Mouse (Mus musculus): Measurements from ENCODE around the gene Erich3. TPM values are rescaled to one million over a fixed set of nuclear protein-coding genes. Genes with fewer than 3 reads are reported as not detected.

Gene Erich3
- polyA plus RNA-seq, 1 experiment from 2014 or later = not detected

- no peak overlapping the region for H3K9ac ChIP-seq (ENCODE audit: low read depth, low read length)
- no peaks in the 10 kb centered on the region; the same call in 1 of the 2 replicates for H3K4me1 ChIP-seq (ENCODE audit: control insufficient read depth, insufficient read depth, low read length)
- no peak for ATAC-seq
- no peak overlapping the region for H3K4me2 ChIP-seq (ENCODE audit: low read depth, low read length)
- no peak overlapping the region for H3K27ac ChIP-seq (ENCODE audit: low read length)
- no peaks in the 10 kb centered on the region for H3K36me3 ChIP-seq (ENCODE audit: control insufficient read depth, insufficient read depth, low read length)
- no peaks in the 10 kb centered on the region for H3K27me3 ChIP-seq (replicated peaks; ENCODE audit: control insufficient read depth, insufficient read depth, low read length)
- no peak overlapping the region for H3K4me3 ChIP-seq (ENCODE audit: low read length)
- 69% methylated on average over 5 of the region's 5 CpGs for WGBS
- no peaks in the 10 kb centered on the region for H3K9me3 ChIP-seq (ENCODE audit: control insufficient read depth, low read length)
These were observed 79.3 kb downstream of the Erich3 start for GRCm38 (mm10) chr3:154742927-154743326.

DNA sequence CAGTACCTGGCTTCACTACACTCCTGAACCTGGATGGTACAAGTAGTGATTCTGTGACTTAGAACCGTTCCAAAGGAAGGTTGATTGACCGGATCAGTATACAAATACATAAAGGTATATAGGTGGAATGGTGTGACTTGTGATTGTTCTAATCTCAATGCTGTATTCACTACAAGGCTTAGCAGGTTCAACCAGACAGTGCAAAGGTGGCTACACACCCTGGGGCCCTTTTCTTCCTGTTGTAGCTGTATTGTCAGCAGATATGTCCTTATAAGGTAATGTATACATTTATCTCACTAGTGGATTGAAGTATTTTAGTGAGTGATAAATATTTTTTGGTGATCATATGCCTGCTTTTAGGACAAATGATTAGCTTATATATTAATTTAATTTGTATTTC, 80.7 kb downstream of the Erich3 start:
- Histone ChIP-seq H3K36me3 (ENCODE audit: control insufficient read depth, insufficient read depth, low read length) (no peaks in the 10 kb centered on the region), H3K4me1 (ENCODE audit: control insufficient read depth, insufficient read depth, low read length) (no peaks in the 10 kb centered on the region; the same call in 1 of the 2 replicates), H3K4me3 (ENCODE audit: low read length) (no peak overlapping the region), H3K9ac (ENCODE audit: low read depth, low read length) (no peak overlapping the region), H3K9me3 (ENCODE audit: control insufficient read depth, low read length) (no peaks in the 10 kb centered on the region), H3K27ac (ENCODE audit: low read length) (no peak overlapping the region), H3K27me3 (replicated peaks; ENCODE audit: control insufficient read depth, insufficient read depth, low read length) (no peaks in the 10 kb centered on the region), H3K4me2 (ENCODE audit: low read depth, low read length) (no peak overlapping the region)
- WGBS = 81% methylated on average over 2 of the region's 2 CpGs
- peak; percentile 75 for ATAC-seq

DNA sequence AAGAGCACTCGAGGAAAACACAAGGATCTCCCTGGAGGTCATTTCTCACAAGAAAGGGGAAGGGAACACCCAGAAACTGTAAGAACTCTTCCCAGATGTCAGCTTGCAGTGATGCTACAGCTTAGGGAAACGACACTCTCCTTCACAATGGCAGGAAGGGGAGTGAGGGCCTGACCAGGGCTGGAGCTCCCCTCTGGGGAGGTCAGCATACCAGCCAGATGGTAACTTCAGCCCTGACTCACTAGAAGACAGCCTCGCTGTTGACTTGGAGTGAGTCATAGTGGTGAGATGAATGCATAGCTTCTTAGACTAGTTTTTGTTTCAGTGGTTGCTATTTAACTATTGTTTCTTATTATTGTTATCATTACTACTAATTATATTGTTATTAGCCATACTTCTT, 90.8 kb downstream of the Erich3 start:
- H3K36me3 ChIP-seq (ENCODE audit: control insufficient read depth, insufficient read depth, low read length) = no peaks in the 10 kb centered on the region
- no peak overlapping the region for H3K4me2 ChIP-seq (ENCODE audit: low read depth, low read length)
- 45% methylated on average over 3 of the region's 3 CpGs for WGBS
- no peak for ATAC-seq
- H3K4me3 ChIP-seq (ENCODE audit: low read length) = no peak overlapping the region
- H3K27me3 ChIP-seq (replicated peaks; ENCODE audit: control insufficient read depth, insufficient read depth, low read length) = no peaks in the 10 kb centered on the region
- no peak overlapping the region for H3K27ac ChIP-seq (ENCODE audit: low read length)
- no peaks in the 10 kb centered on the region for H3K9me3 ChIP-seq (ENCODE audit: control insufficient read depth, low read length)
- H3K4me1 ChIP-seq (ENCODE audit: control insufficient read depth, insufficient read depth, low read length) = no peaks in the 10 kb centered on the region
- H3K9ac ChIP-seq (ENCODE audit: low read depth, low read length) = no peak overlapping the region

DNA sequence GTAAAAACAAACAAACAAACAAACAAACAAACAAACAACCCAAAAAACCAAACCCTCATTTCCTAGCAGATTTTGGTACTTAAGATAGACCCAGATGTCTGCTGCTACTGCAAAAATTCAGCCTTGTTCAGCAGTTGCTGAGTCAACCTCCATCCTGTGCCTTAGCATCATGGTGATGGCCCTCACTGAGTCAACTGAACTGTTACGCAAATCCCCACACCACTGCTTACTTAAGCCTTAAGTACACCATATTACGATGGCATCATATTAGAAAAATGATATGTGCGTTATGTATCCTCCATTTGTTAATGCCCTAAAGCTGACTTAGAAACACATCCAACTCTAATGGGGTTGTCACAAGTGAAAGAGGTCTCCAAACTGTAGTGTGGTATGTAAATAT, 91.6 kb downstream of the Erich3 start:
- 85% methylated on average over 3 of the region's 3 CpGs for WGBS
- no peak overlapping the region for H3K27ac ChIP-seq (ENCODE audit: low read length)
- no peaks in the 10 kb centered on the region for H3K9me3 ChIP-seq (ENCODE audit: control insufficient read depth, low read length)
- H3K4me2 ChIP-seq (ENCODE audit: low read depth, low read length) = no peak overlapping the region
- no peak for ATAC-seq
- H3K27me3 ChIP-seq (replicated peaks; ENCODE audit: control insufficient read depth, insufficient read depth, low read length) = no peaks in the 10 kb centered on the region
- no peaks in the 10 kb centered on the region for H3K36me3 ChIP-seq (ENCODE audit: control insufficient read depth, insufficient read depth, low read length)
- no peaks in the 10 kb centered on the region for H3K4me1 ChIP-seq (ENCODE audit: control insufficient read depth, insufficient read depth, low read length)
- no peak overlapping the region for H3K4me3 ChIP-seq (ENCODE audit: low read length)
- H3K9ac ChIP-seq (ENCODE audit: low read depth, low read length) = no peak overlapping the region

GRCm38 (mm10) chr3:154758089-154758488, 94.4 kb downstream of the Erich3 start:
- 73% methylated on average over 3 of the region's 3 CpGs for WGBS
- no peak for ATAC-seq
- Histone ChIP-seq H3K4me1 (ENCODE audit: control insufficient read depth, insufficient read depth, low read length) (no peaks in the 10 kb centered on the region), H3K36me3 (ENCODE audit: control insufficient read depth, insufficient read depth, low read length) (no peaks in the 10 kb centered on the region), H3K27me3 (replicated peaks; ENCODE audit: control insufficient read depth, insufficient read depth, low read length) (no peaks in the 10 kb centered on the region), H3K9ac (ENCODE audit: low read depth, low read length) (no peak overlapping the region), H3K27ac (ENCODE audit: low read length) (no peak overlapping the region), H3K9me3 (ENCODE audit: control insufficient read depth, low read length) (no peaks in the 10 kb centered on the region), H3K4me3 (ENCODE audit: low read length) (no peak overlapping the region), H3K4me2 (ENCODE audit: low read depth, low read length) (no peak overlapping the region)

DNA sequence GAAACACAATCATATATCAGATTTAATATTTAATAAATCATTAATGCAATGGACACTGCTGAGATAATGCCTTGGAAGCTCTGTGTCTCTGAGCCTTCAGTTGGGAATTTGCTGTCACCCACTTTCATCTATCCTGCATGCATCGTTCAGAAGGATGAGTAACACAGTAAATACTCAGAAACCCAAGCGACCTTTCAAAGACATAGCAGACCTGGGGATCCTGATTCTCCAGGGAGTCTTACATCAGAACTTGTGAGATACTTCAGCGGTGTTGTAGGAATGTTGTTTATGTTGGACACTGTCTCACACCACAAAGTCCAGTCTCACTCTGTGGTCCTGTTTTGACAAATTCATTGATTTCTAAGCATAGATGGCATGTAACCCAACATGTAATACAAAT, 97.4 kb downstream of the Erich3 start:
- no peak overlapping the region for H3K27ac ChIP-seq (ENCODE audit: low read length)
- no peak overlapping the region for H3K4me2 ChIP-seq (ENCODE audit: low read depth, low read length)
- no peaks in the 10 kb centered on the region for H3K36me3 ChIP-seq (ENCODE audit: control insufficient read depth, insufficient read depth, low read length)
- H3K9ac ChIP-seq (ENCODE audit: low read depth, low read length) = no peak overlapping the region
- WGBS = 75% methylated on average over 3 of the region's 3 CpGs
- H3K9me3 ChIP-seq (ENCODE audit: control insufficient read depth, low read length) = no peaks in the 10 kb centered on the region
- no peak overlapping the region for H3K4me3 ChIP-seq (ENCODE audit: low read length)
- no peak for ATAC-seq
- H3K27me3 ChIP-seq (replicated peaks; ENCODE audit: control insufficient read depth, insufficient read depth, low read length) = no peaks in the 10 kb centered on the region
- H3K4me1 ChIP-seq (ENCODE audit: control insufficient read depth, insufficient read depth, low read length) = no peaks in the 10 kb centered on the region

GRCm38 (mm10) chr3:154763374-154763773, 99.7 kb downstream of the Erich3 start:
- 64% methylated on average over 9 of the region's 9 CpGs for WGBS
- no peaks in the 10 kb centered on the region for H3K9me3 ChIP-seq (ENCODE audit: control insufficient read depth, low read length)
- H3K36me3 ChIP-seq (ENCODE audit: control insufficient read depth, insufficient read depth, low read length) = no peaks in the 10 kb centered on the region
- no peak overlapping the region for H3K27ac ChIP-seq (ENCODE audit: low read length)
- H3K4me2 ChIP-seq (ENCODE audit: low read depth, low read length) = no peak overlapping the region
- H3K27me3 ChIP-seq (replicated peaks; ENCODE audit: control insufficient read depth, insufficient read depth, low read length) = no peaks in the 10 kb centered on the region
- no peak for ATAC-seq
- H3K4me3 ChIP-seq (ENCODE audit: low read length) = no peak overlapping the region
- no peak overlapping the region for H3K9ac ChIP-seq (ENCODE audit: low read depth, low read length)
- H3K4me1 ChIP-seq (ENCODE audit: control insufficient read depth, insufficient read depth, low read length) = no peaks in the 10 kb centered on the region

DNA sequence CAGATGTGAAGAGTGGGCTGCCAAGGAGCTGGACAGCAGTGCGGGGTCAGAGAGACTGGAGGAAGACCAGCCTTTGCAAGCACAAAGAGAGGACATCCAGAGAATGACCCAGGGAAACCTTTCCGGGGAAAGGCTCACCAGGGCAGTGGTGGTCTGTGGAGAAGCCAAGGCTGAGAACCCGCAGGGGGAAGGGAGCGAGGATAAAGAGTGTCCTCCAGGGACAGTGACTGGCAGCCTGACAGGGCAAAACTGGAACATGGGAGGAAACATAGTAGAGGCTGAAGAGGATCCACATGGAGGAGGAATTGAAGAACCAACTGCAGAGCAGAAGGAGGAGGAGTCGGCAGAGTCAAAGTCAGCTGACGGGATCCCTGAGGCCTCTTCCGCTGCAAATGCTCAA, 100.5 kb downstream of the Erich3 start:
- Histone ChIP-seq H3K4me1 (ENCODE audit: control insufficient read depth, insufficient read depth, low read length) (no peaks in the 10 kb centered on the region), H3K9me3 (ENCODE audit: control insufficient read depth, low read length) (no peaks in the 10 kb centered on the region), H3K4me3 (ENCODE audit: low read length) (no peak overlapping the region), H3K4me2 (ENCODE audit: low read depth, low read length) (no peak overlapping the region), H3K27me3 (replicated peaks; ENCODE audit: control insufficient read depth, insufficient read depth, low read length) (no peaks in the 10 kb centered on the region), H3K9ac (ENCODE audit: low read depth, low read length) (no peak overlapping the region), H3K36me3 (ENCODE audit: control insufficient read depth, insufficient read depth, low read length) (no peaks in the 10 kb centered on the region), H3K27ac (ENCODE audit: low read length) (no peak overlapping the region)
- ATAC-seq = no peak
- 81% methylated on average over 7 of the region's 7 CpGs for WGBS

DNA sequence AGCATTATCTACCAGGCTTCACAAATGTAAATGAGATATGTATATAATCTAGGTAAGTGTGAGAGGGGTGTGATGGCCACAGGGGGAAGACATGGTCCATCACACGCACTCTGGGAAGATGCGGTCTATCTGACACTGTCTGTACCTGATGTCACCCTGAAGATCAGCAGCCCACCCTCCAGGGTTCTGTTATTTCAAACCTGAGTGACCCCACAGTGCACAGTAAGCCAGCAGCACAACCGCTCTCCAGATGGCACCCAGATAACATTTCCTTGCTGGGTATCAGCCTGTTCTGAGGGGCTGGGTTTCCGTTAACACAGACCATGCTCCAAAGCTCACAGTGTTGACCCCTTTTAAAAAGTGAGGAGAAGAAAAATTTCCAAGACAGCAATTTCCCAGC, 102.7 kb downstream of the Erich3 start:
- Histone ChIP-seq H3K4me2 (ENCODE audit: low read depth, low read length) (no peak overlapping the region), H3K9ac (ENCODE audit: low read depth, low read length) (no peak overlapping the region), H3K4me3 (ENCODE audit: low read length) (no peak overlapping the region), H3K36me3 (ENCODE audit: control insufficient read depth, insufficient read depth, low read length) (no peaks in the 10 kb centered on the region), H3K27me3 (replicated peaks; ENCODE audit: control insufficient read depth, insufficient read depth, low read length) (no peaks in the 10 kb centered on the region), H3K27ac (ENCODE audit: low read length) (no peak overlapping the region), H3K9me3 (ENCODE audit: control insufficient read depth, low read length) (no peaks in the 10 kb centered on the region), H3K4me1 (ENCODE audit: control insufficient read depth, insufficient read depth, low read length) (no peaks in the 10 kb centered on the region)
- ATAC-seq = no peak
- WGBS = 84% methylated on average over 4 of the region's 4 CpGs

DNA sequence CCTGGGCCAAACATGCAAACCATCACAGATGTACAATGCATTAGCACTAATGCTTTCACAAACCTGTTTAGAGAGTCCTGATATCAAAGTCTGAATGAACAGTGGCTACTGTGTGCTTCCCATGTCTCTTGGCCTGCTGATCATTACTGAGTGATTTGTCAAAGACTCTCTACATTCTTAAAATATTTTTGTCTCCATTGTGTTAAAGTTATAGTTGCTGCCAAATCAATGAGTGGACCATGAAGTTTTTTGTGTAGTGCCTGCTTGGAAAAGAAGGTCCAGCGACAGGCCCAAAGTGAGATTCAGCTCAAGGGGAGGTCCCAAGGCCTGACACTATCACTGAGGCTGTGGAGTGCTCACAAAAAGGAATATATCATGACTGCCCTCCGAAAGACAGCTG, 108.0 kb downstream of the Erich3 start:
- H3K27me3 ChIP-seq (replicated peaks; ENCODE audit: control insufficient read depth, insufficient read depth, low read length) = no peaks in the 10 kb centered on the region
- H3K4me1 ChIP-seq (ENCODE audit: control insufficient read depth, insufficient read depth, low read length) = no peaks in the 10 kb centered on the region
- no peak for ATAC-seq
- H3K36me3 ChIP-seq (ENCODE audit: control insufficient read depth, insufficient read depth, low read length) = no peaks in the 10 kb centered on the region
- 91% methylated on average over 2 of the region's 2 CpGs for WGBS
- no peak overlapping the region for H3K4me2 ChIP-seq (ENCODE audit: low read depth, low read length)
- H3K27ac ChIP-seq (ENCODE audit: low read length) = no peak overlapping the region
- H3K9ac ChIP-seq (ENCODE audit: low read depth, low read length) = no peak overlapping the region
- H3K9me3 ChIP-seq (ENCODE audit: control insufficient read depth, low read length) = no peaks in the 10 kb centered on the region
- no peak overlapping the region for H3K4me3 ChIP-seq (ENCODE audit: low read length)
